Mouse (Mus musculus) hindbrain, embryonic 14.5 days (tissue): ENCODE measurements around the gene Gadd45b. TPM values are rescaled to one million over a fixed set of nuclear protein-coding genes. Genes with fewer than 3 reads are reported as not detected.
A peak's percentile ranks its signal among the peaks of the same experiment; 100 is the strongest.

ENCODE experiments used
- ATAC-seq: fragments of 200-750 bp; cut with Nextera tagmentation; 2 replicates; pipeline ENCODE4 v1.8.0; 2017; ENCODE audit warnings: moderate number of reproducible peaks, mild to moderate bottlenecking, moderate TSS enrichment, moderate library complexity; ENCODE audit not compliant: low FRiP score
- DNase-seq: peaks from one replicate; pipeline ENCODE4 v3.0.0-alpha.2; 2015; ENCODE audit warnings: low spot score
- H3K27ac ChIP-seq: fragments of 300-500 bp; sonication (generic); 2 replicates; pipeline ENCODE4 v1.5.1; 2014; ENCODE audit warnings: mild to moderate bottlenecking, moderate library complexity
- H3K27me3 ChIP-seq: fragments of 300-500 bp; sonication (generic); 2 replicates; pipeline ENCODE4 v1.6.1; 2014; ENCODE audit warnings: mild to moderate bottlenecking, low read length, mixed read lengths; ENCODE audit not compliant: control insufficient read depth, insufficient read depth
- H3K36me3 ChIP-seq: fragments of 300-500 bp; sonication (generic); replicated peaks from 2 replicates; pipeline ENCODE4 v1.6.1; 2014; ENCODE audit not compliant: control insufficient read depth, insufficient read depth
- H3K4me1 ChIP-seq: fragments of 300-500 bp; sonication (generic); replicated peaks from 2 replicates; pipeline ENCODE4 v1.6.1; 2014; ENCODE audit warnings: antibody characterized with exemption, low read length, mixed read lengths; ENCODE audit not compliant: control insufficient read depth, insufficient read depth
- H3K4me2 ChIP-seq: fragments of 300-500 bp; sonication (generic); replicated peaks from 2 replicates; pipeline ENCODE4 v1.6.1; 2014; ENCODE audit warnings: mild to moderate bottlenecking, moderate library complexity
- H3K4me3 ChIP-seq: fragments of 300-500 bp; sonication (generic); replicated peaks from 2 replicates; pipeline ENCODE4 v1.5.1; 2014; ENCODE audit warnings: mild to moderate bottlenecking, low read length
- H3K9ac ChIP-seq: fragments of 300-500 bp; sonication (generic); 2 replicates; pipeline ENCODE4 v1.6.1; 2014
- H3K9me3 ChIP-seq: fragments of 300-500 bp; sonication (generic); 2 replicates; pipeline ENCODE4 v1.6.1; 2016; ENCODE audit warnings: low read length; ENCODE audit not compliant: control insufficient read depth
- WGBS: fragments of 180-500 bp; shearing (Covaris S2); extraction: QIAGEN DNeasy Blood & Tissue Kit; methylation state at CpG from one replicate; pipeline ENCODE4 v1.1.7; 2014; 5-methylcytosine and 5-hydroxymethylcytosine counted together
- polyA plus RNA-seq: library from polyadenylated mRNA; unstranded; fragments of >200 nt; fragmentation: Nextera tagmentation; extraction: Ambion mirVana; gene quantifications from 2 replicates; pipeline ENCODE4 v1.2.1, GENCODE M21; 2014

Gadd45b gene
- polyA plus RNA-seq, result 6.2 and 8.0 TPM in 2 replicates

DNA sequence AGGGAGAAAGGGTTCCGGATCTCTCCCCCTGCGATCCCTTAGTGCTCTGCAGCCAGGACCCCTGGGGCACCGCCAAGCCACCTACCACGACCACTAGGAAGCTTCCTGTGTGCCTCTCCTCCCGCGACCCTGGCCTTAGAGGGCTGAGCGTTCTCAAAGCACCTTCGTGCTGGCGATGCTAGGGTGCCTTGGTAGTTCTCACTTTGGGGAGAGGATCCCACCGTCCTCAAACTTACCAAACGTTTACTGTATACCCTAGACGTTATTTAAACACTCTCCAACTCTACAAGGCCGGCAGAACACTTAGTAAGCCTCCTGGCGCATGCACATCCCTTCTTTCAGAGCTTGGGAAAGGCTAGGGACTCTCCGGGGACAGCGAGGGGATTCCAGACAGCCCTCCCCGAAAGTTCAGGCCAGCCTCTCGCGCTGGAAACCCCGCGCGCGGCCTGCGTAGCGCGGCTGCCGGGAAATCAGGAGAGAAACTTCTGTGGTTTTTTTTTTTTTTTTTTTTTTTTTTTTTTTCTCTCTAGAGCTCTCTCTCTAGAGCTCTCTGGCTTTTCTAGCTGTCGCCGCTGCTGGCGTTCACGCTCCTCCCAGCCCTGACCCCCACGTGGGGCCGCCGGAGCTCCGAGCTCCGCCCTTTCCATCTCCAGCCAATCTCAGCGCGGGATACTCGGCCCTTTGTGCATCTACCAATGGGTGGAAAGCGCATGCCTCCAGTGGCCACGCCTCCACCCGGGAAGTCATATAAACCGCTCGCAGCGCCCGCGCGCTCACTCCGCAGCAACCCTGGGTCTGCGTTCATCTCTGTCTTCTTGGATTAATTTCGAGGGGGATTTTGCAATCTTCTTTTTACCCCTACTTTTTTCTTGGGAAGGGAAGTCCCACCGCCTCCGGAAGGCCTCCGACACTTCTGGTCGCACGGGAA is at the start of gene Gadd45b:
Gene Gadd45b (plus strand): TSS at position 775 of the 928 bp plus-strand sequence.
- Histone ChIP-seq H3K9ac (peak within 1 kb of the TSS; percentile 78), H3K4me2 (peak within 1 kb of the TSS; percentile 94), H3K36me3 (no peaks in the 10 kb centered on the region), H3K27me3 (peaks cover 42% of the 10 kb centered on the region), H3K9me3 (no peaks in the 10 kb centered on the region), H3K27ac (peak within 1 kb of the TSS; percentile 74), H3K4me3 (peak within 1 kb of the TSS; percentile 40), H3K4me1 (peaks cover 46% of the 10 kb centered on the region)
- ATAC-seq, result peak; percentile 91
- WGBS, result 0% methylated on average over 56 of the region's 56 CpGs
- peak; percentile 98 for DNase-seq

DNA sequence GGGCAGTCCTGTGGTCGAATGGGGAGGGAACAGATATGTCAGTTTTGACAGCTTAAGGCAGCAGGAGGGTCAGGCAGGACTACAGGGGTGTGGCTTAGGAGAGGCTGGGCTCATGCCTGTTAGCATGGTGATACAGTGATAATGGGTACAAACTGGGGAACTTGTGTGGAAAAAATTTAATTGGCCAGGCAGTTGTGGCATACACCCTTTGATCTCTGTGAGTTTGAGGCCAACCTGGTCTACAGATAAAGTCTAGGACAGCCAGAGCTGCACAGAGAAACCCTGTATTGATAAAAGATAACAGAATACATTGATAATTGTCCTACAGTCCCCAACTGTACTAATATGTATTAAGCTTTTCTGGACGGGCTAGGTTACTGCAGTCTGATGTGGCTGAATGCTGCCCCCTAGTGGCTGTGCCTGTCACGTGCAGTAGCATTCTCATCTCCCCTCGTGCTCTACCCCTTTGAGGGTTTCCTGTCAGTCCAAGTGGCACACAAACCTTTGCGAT is 49.7 kb upstream of the Gadd45b start:
- ATAC-seq (no peak), DNase-seq (peak; percentile 69)
- Histone ChIP-seq H3K9ac (no peak overlapping the region), H3K27me3 (no peaks in the 10 kb centered on the region), H3K4me2 (no peak overlapping the region), H3K9me3 (no peaks in the 10 kb centered on the region), H3K4me3 (no peak overlapping the region), H3K36me3 (no peaks in the 10 kb centered on the region), H3K27ac (no peak overlapping the region), H3K4me1 (no peaks in the 10 kb centered on the region)
- 22% methylated on average over 5 of the region's 5 CpGs for WGBS

DNA sequence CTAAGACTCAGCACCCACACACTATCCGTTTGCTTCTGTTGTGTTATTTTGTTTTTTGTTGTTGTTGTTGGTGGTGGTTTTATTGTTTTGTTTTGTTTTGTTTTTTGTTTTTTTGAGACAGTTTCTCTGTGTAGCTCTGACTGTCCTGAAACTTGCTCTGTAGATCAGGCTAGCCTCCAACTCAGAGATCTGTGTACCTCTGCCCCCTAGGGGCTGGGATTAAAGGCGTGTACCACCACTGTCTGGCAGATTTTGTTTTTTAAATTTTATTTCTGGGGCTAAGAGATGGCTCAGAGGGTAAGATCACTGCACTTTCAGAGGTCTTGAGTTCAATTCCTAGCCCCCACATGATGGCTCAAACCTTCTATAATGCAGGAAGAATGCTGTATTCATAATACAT is 49.0 kb upstream of the Gadd45b start:
- ATAC-seq, result no peak

DNA sequence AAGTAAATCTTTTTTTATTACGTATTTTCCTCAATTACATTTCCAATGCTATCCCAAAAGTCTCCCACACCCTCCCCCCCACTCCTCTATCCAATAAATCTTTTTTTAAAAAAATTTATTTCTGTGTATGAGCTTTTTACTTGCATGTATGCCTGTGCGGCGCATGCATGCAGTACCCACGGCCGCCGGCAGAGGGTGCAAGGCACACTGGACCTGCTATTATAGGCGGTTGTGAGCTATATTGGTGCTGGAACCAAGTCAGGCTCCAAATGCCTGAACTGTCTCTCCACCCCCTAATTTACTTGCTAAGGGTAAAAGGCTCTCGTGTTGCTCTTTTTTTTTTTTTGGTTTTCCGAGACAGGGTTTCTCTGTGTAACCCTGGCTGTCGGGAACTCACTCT is 48.6 kb upstream of the Gadd45b start:
- ATAC-seq, result no peak
- no peak overlapping the region for H3K4me2 ChIP-seq
- no peaks in the 10 kb centered on the region for H3K36me3 ChIP-seq
- peak; percentile 58 for DNase-seq
- H3K27me3 ChIP-seq, result no peaks in the 10 kb centered on the region
- H3K4me1 ChIP-seq, result no peaks in the 10 kb centered on the region
- H3K4me3 ChIP-seq, result no peak overlapping the region
- H3K9ac ChIP-seq, result no peak overlapping the region
- no peaks in the 10 kb centered on the region for H3K9me3 ChIP-seq
- no peak overlapping the region for H3K27ac ChIP-seq
- WGBS, result 19% methylated on average over 10 of the region's 10 CpGs

More for the DNA sequence above, 49.0 kb upstream of the Gadd45b start:
- Histone ChIP-seq H3K9me3 (no peaks in the 10 kb centered on the region), H3K27me3 (no peaks in the 10 kb centered on the region), H3K4me1 (no peaks in the 10 kb centered on the region), H3K4me2 (no peak overlapping the region), H3K36me3 (no peaks in the 10 kb centered on the region), H3K9ac (no peak overlapping the region), H3K4me3 (no peak overlapping the region), H3K27ac (no peak overlapping the region)
- no peak for DNase-seq
- 79% methylated on average over 2 of the region's 2 CpGs for WGBS

DNA sequence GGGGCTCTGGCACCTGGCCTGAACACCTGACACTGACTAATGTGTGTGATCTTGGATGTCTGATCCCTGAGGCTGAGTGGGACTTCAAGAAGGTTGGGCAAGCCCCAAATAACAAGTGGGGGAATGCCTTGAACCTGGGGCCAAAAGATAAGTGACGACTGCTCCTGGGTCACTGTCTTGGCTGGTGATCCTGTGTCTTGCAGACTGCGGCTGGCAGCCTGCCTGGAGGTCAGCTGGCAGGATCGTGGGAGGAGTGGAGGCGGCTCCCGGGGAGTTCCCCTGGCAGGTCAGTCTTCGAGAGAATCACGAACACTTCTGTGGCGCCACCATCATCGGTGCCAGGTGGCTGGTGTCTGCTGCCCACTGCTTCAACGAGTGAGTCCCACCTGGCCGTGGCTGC is 42.7 kb upstream of the Gadd45b start:
- no peaks in the 10 kb centered on the region for H3K9me3 ChIP-seq
- H3K4me1 ChIP-seq, result no peaks in the 10 kb centered on the region
- WGBS, result 64% methylated on average over 11 of the region's 11 CpGs
- no peaks in the 10 kb centered on the region for H3K36me3 ChIP-seq
- no peak for DNase-seq
- H3K4me3 ChIP-seq, result no peak overlapping the region
- H3K4me2 ChIP-seq, result no peak overlapping the region
- no peak overlapping the region for H3K9ac ChIP-seq
- H3K27ac ChIP-seq, result no peak overlapping the region
- H3K27me3 ChIP-seq, result no peaks in the 10 kb centered on the region
- no peak for ATAC-seq

DNA sequence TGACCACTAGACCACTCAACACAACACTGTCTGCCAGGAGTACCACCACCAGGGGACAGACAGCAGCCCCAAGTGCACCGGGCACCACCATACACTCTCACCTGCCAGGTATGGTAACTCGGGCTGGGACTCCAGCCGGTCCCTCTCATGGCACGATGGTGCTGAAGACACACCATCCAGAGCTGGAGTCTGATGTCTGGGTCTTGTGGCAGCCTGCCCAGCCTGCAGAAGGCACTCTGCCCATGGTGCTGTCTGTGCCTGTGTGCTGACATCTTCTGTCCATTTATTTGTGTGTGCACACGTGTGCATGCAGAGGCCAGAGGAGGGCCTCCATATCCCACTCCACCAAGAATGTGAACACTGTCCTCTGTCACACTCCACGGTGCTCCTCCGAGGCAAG is 34.8 kb upstream of the Gadd45b start:
- H3K9ac ChIP-seq, result no peak overlapping the region
- DNase-seq (no peak), ATAC-seq (no peak)
- no peaks in the 10 kb centered on the region for H3K27me3 ChIP-seq
- WGBS, result 92% methylated on average over 7 of the region's 7 CpGs
- no peak overlapping the region for H3K4me2 ChIP-seq
- no peaks in the 10 kb centered on the region for H3K9me3 ChIP-seq
- H3K27ac ChIP-seq, result no peak overlapping the region
- no peak overlapping the region for H3K4me3 ChIP-seq
- H3K36me3 ChIP-seq, result peaks cover 17% of the 10 kb centered on the region
- H3K4me1 ChIP-seq, result peaks cover 13% of the 10 kb centered on the region

DNA sequence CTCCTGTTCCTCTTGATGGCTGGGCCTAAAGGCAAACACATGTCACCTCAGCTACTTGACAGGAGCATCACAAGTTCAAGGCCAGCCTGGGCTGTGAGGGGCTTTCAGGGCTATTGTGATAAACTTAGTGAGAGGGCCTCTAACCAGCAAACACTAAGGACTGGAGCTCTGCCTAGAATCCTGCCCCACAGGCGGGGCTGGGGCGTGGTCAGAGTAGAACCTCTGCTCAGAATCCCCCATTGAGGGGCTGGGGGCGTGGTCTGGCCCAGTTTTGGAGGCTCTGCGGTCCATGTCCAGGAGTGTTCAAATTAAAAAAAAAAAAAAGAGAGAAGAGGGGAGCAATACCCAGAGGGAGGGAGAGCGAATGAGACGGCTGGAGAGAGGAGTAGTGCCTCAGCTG is 34.2 kb upstream of the Gadd45b start:
- H3K4me1 ChIP-seq, result peaks cover 13% of the 10 kb centered on the region
- no peak overlapping the region for H3K4me3 ChIP-seq
- no peaks in the 10 kb centered on the region for H3K9me3 ChIP-seq
- no peak overlapping the region for H3K27ac ChIP-seq
- peaks cover 17% of the 10 kb centered on the region for H3K36me3 ChIP-seq
- WGBS, result 85% methylated on average over 6 of the region's 6 CpGs
- no peak overlapping the region for H3K4me2 ChIP-seq
- no peak overlapping the region for H3K9ac ChIP-seq
- DNase-seq, result no peak
- ATAC-seq, result no peak
- H3K27me3 ChIP-seq, result no peaks in the 10 kb centered on the region

DNA sequence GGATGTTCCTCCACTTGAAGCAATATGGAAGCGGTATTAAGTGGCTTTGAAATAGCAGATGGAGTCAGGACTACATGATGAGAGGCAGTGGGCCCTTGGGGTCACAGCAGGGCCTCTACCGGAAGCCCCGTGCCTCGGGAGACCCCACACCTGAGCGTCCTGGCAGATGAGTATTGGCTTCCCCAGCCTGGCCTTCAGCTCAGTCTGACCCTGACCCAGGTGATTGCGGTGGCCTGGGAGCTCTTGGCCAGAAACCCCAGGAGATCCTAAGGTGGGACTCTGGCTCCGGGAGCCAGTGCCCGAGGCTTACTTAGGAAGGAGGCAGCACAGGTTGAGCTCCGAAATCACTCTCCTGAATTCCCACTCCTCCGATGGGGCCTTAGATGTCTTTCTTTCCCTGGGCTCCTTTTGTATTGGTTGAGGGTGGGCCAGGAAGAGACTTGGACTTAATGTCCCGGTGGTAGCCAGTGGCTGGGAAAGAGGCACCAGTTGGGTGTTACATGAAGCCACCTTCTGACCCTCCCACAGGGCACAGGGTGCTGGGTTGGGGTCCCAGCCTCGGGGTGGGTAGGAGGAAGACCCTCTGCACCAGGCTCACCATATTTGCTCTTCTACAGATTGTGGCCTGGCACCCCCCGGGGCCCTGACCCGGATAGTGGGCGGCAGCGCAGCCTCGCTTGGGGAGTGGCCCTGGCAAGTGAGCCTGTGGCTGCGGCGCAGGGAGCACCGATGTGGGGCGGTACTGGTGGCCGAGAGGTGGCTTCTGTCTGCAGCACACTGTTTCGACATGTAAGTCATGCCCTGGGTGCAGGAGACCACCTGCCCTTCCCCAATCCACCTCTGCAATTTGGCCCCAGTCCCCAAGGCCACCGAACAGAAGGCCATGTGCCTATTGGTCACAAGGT is 33.0 kb upstream of the Gadd45b start:
- no peak for ATAC-seq
- Histone ChIP-seq H3K27me3 (no peaks in the 10 kb centered on the region), H3K9me3 (no peaks in the 10 kb centered on the region), H3K9ac (no peak overlapping the region), H3K4me3 (no peak overlapping the region), H3K4me1 (peaks cover 13% of the 10 kb centered on the region), H3K27ac (no peak overlapping the region), H3K36me3 (peaks cover 22% of the 10 kb centered on the region), H3K4me2 (no peak overlapping the region)
- WGBS, result 73% methylated on average over 24 of the region's 24 CpGs
- no peak for DNase-seq
